Mouse (Mus musculus): ENCODE data around the gene Habp2. TPM values are rescaled to one million over a fixed set of nuclear protein-coding genes. Genes with fewer than 3 reads are reported as not detected.

Gene Habp2
- polyA plus RNA-seq, 1 experiment from 2014 or later: 2.4 TPM

DNA sequence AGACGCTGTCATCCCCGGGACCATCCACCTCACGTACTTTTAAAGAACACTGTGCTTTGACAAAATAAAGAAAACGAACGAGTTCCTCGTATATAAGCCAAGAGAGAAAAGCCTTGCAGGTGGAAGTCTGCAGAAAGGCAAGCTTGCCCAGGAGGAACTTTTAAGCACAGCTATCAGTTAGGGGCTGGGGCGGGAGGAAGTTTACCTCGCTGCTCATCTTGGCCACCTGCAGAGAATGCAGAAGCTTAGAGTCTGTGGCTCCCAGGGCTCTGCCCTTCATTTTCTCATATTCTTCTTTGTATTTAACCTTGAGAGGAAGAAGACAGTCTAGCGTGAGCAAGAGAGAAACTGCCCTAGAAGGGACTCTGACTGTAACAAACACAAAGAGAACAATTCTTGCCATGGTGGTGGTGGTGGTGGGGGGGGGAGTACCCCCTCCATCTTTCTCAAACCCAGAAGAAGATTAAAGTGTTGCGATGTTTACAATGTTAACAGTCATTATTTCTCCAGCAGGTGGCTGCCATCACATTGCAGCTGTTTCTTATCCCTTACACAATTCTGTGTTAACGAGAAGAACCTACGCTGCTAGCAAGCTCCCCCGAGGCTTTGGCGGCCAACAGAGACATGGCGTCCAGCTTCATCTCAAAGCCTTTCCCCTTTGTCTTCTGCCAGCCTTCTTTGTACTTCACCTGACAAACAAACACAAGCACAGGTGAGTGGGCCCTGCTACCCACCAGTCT, 77.0 kb downstream of the Habp2 start:
- ATAC-seq (replicated peaks; ENCODE audit: insufficient number of reproducible peaks, insufficient read depth, low FRiP score, low read depth): no peak
- Histone ChIP-seq H3K27me3 (no peaks in the 10 kb centered on the region), H3K4me3 (no peak overlapping the region), H3K36me3 (peaks cover 47% of the 10 kb centered on the region; the same call in 1 of the 2 replicates), H3K9me3 (replicated peaks) (no peaks in the 10 kb centered on the region), H3K4me1 (replicated peaks) (peaks cover 9% of the 10 kb centered on the region; the same call in 1 of the 2 replicates), H3K9ac (no peak overlapping the region), H3K27ac (no peak overlapping the region), H3K4me2 (no peak overlapping the region)
- 59% methylated on average over 15 of the region's 15 CpGs for WGBS

GRCm38 (mm10) chr19:56364563-56364962, 77.6 kb downstream of the Habp2 start:
- H3K27ac ChIP-seq: no peak overlapping the region
- no peak overlapping the region for H3K4me3 ChIP-seq
- no peak for ATAC-seq (replicated peaks; ENCODE audit: insufficient number of reproducible peaks, insufficient read depth, low FRiP score, low read depth)
- no peak overlapping the region for H3K9ac ChIP-seq
- H3K36me3 ChIP-seq: peaks cover 53% of the 10 kb centered on the region; the same call in 1 of the 2 replicates
- WGBS: 76% methylated on average over 8 of the region's 8 CpGs
- no peaks in the 10 kb centered on the region for H3K27me3 ChIP-seq
- H3K4me1 ChIP-seq (replicated peaks): peaks cover 9% of the 10 kb centered on the region; the same call in 1 of the 2 replicates
- H3K4me2 ChIP-seq: no peak overlapping the region
- H3K9me3 ChIP-seq (replicated peaks): no peaks in the 10 kb centered on the region

DNA sequence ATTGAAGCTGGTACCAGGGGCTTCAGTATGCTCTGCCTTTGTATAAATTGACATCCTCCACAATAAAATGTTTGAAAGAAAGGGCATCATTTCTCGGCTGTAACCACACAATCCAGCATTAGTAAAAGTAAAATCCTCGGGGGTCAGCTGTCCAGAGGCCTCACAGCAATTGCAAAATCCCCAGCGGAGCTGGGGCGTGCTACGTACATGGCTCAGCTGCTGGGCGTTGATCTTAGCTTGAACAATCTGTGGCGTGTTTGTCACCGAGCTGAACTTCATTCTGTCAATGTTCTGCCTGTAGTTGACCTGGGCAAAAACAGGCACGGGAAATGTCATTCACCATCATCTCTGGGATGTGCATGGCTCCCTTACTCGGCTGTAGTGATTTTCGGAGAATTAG, 79.2 kb downstream of the Habp2 start:
- no peak for ATAC-seq (replicated peaks; ENCODE audit: insufficient number of reproducible peaks, insufficient read depth, low FRiP score, low read depth)
- Histone ChIP-seq H3K9ac (no peak overlapping the region), H3K4me1 (replicated peaks) (peaks cover 9% of the 10 kb centered on the region; the same call in 1 of the 2 replicates), H3K36me3 (peaks cover 56% of the 10 kb centered on the region; the same call in 1 of the 2 replicates), H3K27ac (peak overlapping the region; percentile 19; the same call in 1 of the 2 replicates), H3K4me3 (no peak overlapping the region), H3K9me3 (replicated peaks) (no peaks in the 10 kb centered on the region), H3K4me2 (no peak overlapping the region), H3K27me3 (no peaks in the 10 kb centered on the region)
- 78% methylated on average over 11 of the region's 11 CpGs for WGBS

DNA sequence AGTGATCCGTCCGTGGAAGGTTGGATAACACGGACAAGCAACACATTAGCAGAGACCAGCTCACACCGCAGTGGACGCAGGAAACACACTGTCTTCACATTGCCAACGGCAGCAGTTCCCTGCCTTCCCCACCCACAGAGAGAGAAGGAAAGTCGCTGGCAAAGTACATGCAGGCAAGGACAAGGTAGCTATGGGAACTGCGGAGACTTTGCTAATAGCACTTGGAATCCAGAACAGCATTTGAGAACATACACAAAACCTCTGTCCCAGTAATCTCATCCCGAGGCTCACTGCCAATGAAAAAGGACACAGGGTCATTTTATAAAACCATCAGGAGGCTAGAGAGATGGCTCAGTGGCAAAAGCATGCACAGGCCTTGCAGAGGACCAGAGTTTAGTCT, 79.7 kb downstream of the Habp2 start:
- Histone ChIP-seq H3K4me1 (replicated peaks) (peaks cover 9% of the 10 kb centered on the region; the same call in 1 of the 2 replicates), H3K4me2 (no peak overlapping the region), H3K9ac (no peak overlapping the region), H3K27ac (peak overlapping the region; percentile 19; the same call in 1 of the 2 replicates), H3K36me3 (peaks cover 54% of the 10 kb centered on the region), H3K4me3 (no peak overlapping the region), H3K9me3 (replicated peaks) (no peaks in the 10 kb centered on the region), H3K27me3 (no peaks in the 10 kb centered on the region)
- 62% methylated on average over 9 of the region's 9 CpGs for WGBS
- ATAC-seq (replicated peaks; ENCODE audit: insufficient number of reproducible peaks, insufficient read depth, low FRiP score, low read depth): no peak

GRCm38 (mm10) chr19:56367778-56368177, 80.8 kb downstream of the Habp2 start:
- Histone ChIP-seq H3K36me3 (peaks cover 47% of the 10 kb centered on the region), H3K27me3 (no peaks in the 10 kb centered on the region), H3K27ac (no peak overlapping the region), H3K9me3 (replicated peaks) (no peaks in the 10 kb centered on the region), H3K4me1 (replicated peaks) (peaks cover 9% of the 10 kb centered on the region; the same call in 1 of the 2 replicates), H3K4me2 (no peak overlapping the region), H3K4me3 (no peak overlapping the region), H3K9ac (no peak overlapping the region)
- WGBS: 70% methylated on average over 7 of the region's 7 CpGs
- no peak for ATAC-seq (replicated peaks; ENCODE audit: insufficient number of reproducible peaks, insufficient read depth, low FRiP score, low read depth)

GRCm38 (mm10) chr19:56368912-56369311, 82.0 kb downstream of the Habp2 start:
- no peaks in the 10 kb centered on the region for H3K9me3 ChIP-seq (replicated peaks)
- H3K4me3 ChIP-seq: no peak overlapping the region
- H3K36me3 ChIP-seq: peaks cover 35% of the 10 kb centered on the region
- no peak for ATAC-seq (replicated peaks; ENCODE audit: insufficient number of reproducible peaks, insufficient read depth, low FRiP score, low read depth)
- H3K27me3 ChIP-seq: no peaks in the 10 kb centered on the region
- H3K4me1 ChIP-seq (replicated peaks): peaks cover 9% of the 10 kb centered on the region; the same call in 1 of the 2 replicates
- WGBS: 85% methylated on average over 7 of the region's 7 CpGs
- no peak overlapping the region for H3K27ac ChIP-seq
- H3K4me2 ChIP-seq: no peak overlapping the region
- no peak overlapping the region for H3K9ac ChIP-seq

Other genes with a start within 250 kb of the Habp2 start
- gene Nrap, start 102.9 kb downstream of the Habp2 start, polyA plus RNA-seq (2015; fragmentation: Nextera tagmentation; extraction: Ambion mirVana): 37.8 and 43.0 TPM in 2 replicates
- 25.6 and 28.4 TPM in 2 replicates for gene Casp7, start 110.0 kb downstream of the Habp2 start, polyA plus RNA-seq (2015; fragmentation: Nextera tagmentation; extraction: Ambion mirVana)
- 0.08 and 0.10 TPM in 2 replicates for gene Plekhs1, start 174.5 kb downstream of the Habp2 start, polyA plus RNA-seq (2015; fragmentation: Nextera tagmentation; extraction: Ambion mirVana)